Mouse (Mus musculus) left cerebral cortex, postnatal 4 days (tissue): ENCODE measurements at regions not wholly inside any gene's neighbourhood (a gene's known extent, or its start where the extent isn't known, plus 50 kb on each side); places are given as distances from the start of the nearest gene placed in this dataset.

Source experiments
- DNase-seq: peaks from one replicate; pipeline ENCODE4 v3.0.0-alpha.2; 2022
- intact Hi-C: fragments of 180-260 bp; cut with DNase I; formaldehyde crosslinking; loops from one replicate; pipeline ENCODE4 v1.15.1; 2025

DNA sequence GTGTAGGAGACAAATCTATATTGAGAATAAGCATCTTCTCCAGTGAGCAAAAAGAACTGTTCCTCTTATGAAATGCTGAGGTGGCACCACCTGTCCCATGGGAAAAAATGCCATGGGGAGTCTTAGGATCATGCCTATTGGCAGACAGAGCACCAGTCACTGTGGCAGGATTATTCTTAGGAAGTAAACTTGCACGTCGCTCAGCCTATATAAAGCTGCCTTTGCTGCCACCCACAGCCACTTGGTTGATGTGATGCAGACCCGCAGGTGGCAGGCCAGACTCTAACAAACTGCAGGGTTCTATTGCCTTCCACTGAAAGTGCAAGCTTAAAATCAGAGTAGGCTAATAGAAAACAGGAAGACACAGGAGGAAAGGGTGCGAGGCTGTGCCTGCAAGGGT, 126.7 kb downstream of the Gm826 start:
- DNase-seq = no peak
- intact Hi-C loops = no loop called here

GRCm38 (mm10) chr2:160192661-160193060, 141.3 kb downstream of the Gm826 start:
- intact Hi-C loops = no loop called here
- DNase-seq = no peak

- intact Hi-C loops = no loop called here
- no peak for DNase-seq
These were observed 147.9 kb downstream of the Gm826 start for GRCm38 (mm10) chr2:160186106-160186505.

DNA sequence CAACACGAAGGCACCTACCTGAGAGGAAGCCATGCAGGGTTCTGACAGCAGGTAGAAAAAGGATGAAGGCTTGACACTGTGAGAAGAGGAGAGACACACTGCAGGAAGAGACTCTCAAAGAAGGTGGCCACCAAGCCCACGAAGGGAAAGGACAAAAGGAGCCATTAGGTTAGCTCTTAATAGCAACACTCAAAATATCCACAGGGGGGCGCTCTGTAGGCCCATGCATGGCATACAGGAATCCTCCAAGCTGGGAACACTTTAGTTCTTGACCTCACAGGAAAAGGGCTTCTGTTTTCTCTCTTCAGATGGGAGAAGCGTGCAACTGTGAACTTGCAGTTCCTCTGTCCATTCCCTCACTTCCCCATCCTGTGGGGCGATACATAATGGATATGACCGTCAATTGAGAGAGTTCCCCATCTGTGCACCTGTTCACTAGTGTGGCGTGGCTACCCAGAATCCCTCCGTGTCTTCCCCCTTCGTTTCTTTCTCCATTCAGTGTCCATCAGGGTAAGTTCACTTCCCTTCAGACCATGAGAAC, 162.9 kb downstream of the Gm826 start:
- no peak for DNase-seq
- intact Hi-C loops = no loop called here

DNA sequence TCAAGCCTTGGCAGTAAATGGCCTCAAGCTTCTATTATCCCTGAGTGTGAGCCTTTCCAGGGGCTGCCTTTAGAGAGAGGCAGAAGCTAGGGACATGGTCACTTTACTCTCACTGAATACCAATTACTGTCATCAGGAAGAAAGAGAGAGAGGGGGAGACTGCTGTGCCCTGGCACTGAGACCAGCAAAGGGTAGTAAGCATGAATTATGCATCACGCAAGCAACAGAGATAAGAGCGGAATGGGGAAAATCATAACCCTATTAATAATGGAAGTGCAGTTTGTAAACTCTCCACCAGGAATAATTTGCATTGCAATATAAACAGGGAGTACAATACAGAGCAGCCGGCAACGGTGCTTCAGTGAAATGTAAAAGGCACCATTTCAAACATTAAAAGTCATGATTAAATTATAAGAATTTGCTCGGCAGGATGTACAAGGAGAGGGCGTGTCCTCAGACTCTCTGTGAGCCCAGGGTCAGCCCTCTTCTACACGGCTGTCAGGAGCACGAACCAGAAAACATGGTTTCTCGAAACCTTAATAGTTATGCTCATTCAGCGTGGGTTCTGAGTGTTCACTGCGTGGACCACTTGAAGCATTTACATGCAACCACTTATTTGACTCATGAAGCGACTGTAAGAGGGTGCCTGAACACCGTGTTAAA, 175.2 kb downstream of the Gm826 start:
- intact Hi-C loops = no loop called here
- DNase-seq = no peak

DNA sequence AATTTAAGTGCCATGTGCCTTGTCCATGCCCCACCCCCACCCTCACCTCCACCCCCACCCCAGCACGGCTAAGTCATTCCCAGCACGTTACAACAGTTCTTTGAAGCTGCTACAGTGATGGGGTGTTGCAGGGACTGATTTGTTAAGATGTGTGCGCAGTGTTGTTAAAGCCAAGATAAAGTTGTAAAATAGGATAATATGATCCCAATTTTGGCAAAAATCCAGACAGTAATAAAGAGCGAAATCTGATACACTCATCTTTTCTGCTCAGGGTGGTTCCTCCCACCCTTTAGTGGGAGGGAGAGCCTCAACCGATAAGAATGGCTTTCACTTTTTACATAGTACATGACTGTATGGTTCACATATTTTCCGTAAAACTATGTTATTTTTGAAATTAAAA, 180.2 kb downstream of the Gm826 start:
- intact Hi-C loops = no loop called here

GRCm38 (mm10) chr2:160152101-160152500, 181.9 kb downstream of the Gm826 start:
- intact Hi-C loops = no loop called here
- no peak for DNase-seq

More for the DNA sequence above, 180.2 kb downstream of the Gm826 start:
- DNase-seq = no peak

DNA sequence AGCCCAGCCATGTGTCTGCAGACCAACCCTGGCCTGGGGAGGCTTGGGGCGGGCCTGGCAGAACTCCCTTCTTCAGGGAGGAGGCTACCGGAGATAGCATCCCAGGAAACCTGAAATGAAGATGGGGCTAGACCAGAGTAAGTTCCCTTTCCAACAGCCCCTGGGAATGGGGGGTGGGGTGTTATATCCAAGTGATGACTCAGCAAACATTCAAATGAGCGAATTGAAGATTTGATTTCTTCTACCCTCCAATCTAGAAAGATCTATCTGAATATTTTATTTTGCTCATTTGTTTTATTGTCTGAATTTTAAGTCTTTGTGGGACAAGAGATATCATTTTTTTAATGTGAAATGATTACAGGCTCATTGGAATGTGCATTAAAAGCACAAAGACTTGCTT, 185.0 kb downstream of the Gm826 start:
- intact Hi-C loops = no loop called here
- DNase-seq = no peak

- intact Hi-C loops = no loop called here
- peak; percentile 18 for DNase-seq
These were observed 185.4 kb downstream of the Gm826 start for GRCm38 (mm10) chr2:160148516-160148915.

DNA sequence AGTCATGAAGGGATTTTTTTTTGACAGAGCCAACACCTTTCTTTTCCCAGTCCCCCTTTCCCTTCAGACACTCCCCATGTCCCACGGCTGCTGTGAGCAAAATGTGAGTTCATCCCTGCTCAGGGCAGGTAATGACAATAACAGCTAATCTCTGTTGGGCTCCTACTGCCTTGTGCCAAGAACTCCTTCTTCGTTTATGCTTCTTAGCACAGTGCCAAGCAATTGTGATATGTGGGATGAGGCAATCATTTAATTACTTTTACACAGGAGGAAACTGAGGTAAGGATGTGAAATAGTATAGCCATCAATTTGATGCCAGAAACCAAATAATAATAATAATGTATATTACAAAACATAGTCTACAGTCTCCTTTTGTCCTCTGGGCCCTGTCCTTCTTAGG, 185.9 kb downstream of the Gm826 start:
- DNase-seq = no peak
- intact Hi-C loops = no loop called here

GRCm38 (mm10) chr2:160140166-160140740, 193.7 kb downstream of the Gm826 start:
- DNase-seq = no peak
- intact Hi-C loops = no loop called here

DNA sequence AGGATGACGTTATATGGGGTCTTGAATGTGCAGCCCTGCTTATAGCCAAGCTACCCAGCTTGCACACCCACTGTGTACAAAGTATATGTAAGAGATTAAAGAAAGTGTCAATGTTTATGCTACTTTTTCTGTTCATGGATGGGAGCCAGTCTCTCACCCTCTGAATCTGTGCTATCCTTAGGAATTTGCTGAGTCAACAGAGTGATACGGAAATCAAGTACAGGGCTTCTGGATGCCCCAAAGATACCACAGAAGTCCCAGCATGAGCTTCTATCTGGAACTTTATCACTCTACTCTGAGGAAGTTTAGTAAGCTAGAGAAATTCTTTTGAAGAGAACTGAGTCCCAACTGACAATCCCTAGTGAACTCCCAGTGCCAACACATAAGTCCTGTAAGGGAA, 195.9 kb downstream of the Gm826 start:
- intact Hi-C loops = no loop called here
- DNase-seq = no peak

GRCm38 (mm10) chr2:160131797-160132196, 202.2 kb downstream of the Gm826 start:
- intact Hi-C loops = no loop called here
- DNase-seq = no peak

- DNase-seq = no peak
- intact Hi-C loops = no loop called here
These were observed 202.6 kb downstream of the Gm826 start for GRCm38 (mm10) chr2:160131386-160131785.

GRCm38 (mm10) chr2:160117148-160117547, 216.8 kb downstream of the Gm826 start:
- intact Hi-C loops = no loop called here
- DNase-seq = no peak

DNA sequence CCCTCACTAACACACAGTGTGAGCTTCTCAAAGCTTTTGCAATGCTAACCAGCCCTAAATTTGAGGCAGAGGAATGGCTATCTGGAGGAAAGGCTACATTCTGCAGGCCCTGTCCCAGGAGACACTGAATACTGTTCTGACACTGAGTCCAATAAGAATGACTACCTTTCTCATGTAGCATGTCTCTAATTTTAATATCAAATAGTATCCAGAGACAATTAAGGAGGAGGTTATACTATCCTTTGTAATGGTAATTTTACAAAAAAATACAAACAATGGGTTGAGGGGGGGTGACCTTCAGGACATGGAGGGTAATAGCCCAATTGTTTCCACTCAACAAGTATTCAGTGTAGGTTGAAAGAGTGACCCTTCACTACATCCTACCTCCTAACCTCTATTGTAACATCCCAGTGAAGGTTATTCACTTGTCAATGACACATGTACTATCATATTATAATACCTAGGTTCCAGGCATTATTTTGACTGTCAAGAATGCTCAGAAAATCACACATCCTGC, 222.7 kb downstream of the Gm826 start:
- intact Hi-C loops = no loop called here

DNA sequence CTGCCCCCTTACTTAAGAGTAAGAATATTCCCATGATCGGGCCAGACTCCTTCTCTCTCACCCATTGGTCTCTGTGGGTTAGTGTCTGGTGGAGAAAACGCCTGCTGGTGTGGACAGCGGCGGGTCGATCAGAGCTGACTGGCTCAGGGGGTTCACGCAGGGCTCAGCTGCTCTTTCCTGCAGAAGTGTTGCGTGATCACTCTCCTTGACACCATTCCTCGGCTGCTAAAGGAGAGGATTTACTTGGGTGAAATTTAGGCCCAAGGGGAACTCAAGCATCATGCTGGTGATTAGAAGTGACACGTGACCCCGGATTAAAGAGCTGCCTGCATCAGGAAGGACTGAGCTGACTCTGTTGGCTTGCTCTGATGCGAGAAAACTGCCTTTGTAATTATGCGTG, 240.9 kb downstream of the Gm826 start:
- intact Hi-C loops = no loop called here
- no peak for DNase-seq

More for the DNA sequence above, 222.7 kb downstream of the Gm826 start:
- DNase-seq = no peak

GRCm38 (mm10) chr2:160085999-160086398, 248.0 kb downstream of the Gm826 start:
- intact Hi-C loops = no loop called here
- no peak for DNase-seq

DNA sequence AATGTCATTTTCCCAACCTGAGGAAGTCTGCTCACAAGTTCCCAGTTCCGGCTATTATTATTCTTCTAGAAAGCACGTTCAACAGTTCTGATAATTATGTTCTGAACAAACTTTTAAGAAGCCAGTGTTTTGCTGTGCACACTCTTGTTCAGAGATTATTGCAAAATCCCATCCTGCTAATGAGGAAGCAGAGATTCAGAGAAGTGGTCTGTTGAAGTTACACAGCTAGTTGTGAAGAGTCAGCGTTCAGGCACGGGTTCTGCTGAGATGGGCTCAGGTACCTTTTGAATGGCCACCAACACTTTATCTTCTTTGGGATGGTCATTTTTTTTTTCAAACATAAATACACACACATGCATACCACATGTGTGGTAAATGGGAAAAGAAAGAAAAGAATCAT, 250.3 kb downstream of the Gm826 start:
- intact Hi-C loops = no loop called here
- no peak for DNase-seq

GRCm38 (mm10) chr2:160082106-160082653, 251.8 kb downstream of the Gm826 start:
- no peak for DNase-seq
- intact Hi-C loops = no loop called here

DNA sequence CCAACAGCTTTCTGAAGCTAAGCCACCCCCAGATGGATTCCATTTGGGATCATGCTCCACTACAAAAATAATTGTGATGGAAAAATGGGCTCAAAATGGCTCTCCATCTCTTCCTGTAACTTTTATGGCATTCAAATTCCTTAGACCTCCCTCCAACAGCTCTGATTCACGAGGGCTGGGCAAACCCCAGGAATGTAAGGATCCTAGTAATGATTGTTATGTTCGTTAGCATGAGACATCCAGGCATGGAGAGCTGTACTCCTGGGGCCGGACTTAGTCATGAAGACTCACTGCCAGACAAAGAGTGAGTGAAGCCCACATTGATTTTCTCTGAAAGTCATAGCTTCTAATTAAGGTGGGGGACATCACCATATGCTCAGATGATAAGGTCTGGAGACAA, 258.3 kb downstream of the Gm826 start:
- DNase-seq = no peak
- intact Hi-C loops = no loop called here

GRCm38 (mm10) chr2:160070441-160070840, 263.5 kb downstream of the Gm826 start:
- DNase-seq = no peak
- intact Hi-C loops = no loop called here
